Mouse (Mus musculus): ENCODE results near the gene Tnfrsf12a. TPM values are rescaled to one million over a fixed set of nuclear protein-coding genes. Genes with fewer than 3 reads are reported as not detected.
A peak's percentile ranks its signal among the peaks of the same experiment; 100 is the strongest.

Tnfrsf12a gene
- total RNA-seq, 2 experiments from 2014 or later: 1.3 to 1.9 TPM

DNA sequence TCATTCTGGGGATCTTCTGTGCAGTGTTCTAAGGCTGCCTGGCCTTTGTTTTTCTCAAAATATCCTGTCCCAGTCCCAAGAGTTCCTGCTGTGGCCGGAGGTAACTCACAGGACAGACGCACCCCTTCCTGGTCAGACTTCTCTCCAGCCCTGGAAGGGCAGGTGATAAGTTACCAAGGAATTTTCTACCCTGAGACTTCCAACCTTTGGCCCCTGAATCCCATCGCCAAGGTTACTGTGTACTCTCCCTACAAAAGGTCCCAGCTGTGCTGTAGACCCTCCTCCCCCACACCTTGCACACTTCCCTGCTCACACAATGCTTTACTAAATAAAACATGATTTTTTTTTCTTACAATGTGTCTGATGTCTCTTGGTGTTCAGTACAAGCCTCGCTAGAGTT is 4.8 kb upstream of the Tnfrsf12a start:
- intact Hi-C loops (cut with DNase I): no loop called here
- no peak for DNase-seq

DNA sequence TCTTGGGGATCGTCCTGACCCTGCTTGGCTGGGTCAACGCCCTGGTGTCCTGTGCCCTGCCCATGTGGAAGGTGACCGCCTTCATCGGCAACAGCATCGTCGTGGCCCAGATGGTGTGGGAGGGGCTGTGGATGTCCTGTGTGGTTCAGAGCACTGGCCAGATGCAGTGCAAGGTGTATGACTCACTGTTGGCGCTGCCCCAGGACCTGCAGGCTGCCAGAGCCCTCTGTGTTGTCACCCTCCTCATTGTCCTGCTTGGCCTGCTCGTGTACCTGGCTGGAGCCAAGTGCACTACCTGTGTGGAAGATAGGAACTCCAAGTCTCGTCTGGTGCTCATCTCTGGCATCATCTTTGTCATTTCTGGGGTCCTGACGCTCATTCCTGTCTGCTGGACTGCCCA is 3.8 kb upstream of the Tnfrsf12a start:
- no peak for DNase-seq
- intact Hi-C loops (cut with DNase I): no loop called here

DNA sequence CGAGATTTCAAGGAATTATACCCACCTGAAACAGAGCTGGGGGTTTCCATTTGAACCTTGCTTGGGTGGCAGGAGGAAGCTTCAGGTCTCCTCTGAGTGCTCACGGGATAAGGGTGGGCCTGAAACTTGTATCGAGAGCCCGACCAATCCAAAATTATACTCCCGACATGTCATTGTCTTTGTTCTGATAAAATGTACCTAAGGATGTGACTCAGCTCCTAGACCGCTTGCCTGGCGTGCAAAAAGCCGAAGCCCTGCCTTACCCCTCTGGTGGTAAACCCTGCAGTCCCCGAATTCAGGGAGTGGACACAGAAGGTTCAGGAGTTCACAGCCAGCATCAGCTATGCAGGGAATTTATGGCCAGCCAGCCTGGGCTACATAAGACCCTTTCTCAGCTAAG is 3.1 kb upstream of the Tnfrsf12a start:
- DNase-seq: no peak
- intact Hi-C loops (cut with DNase I): no loop called here

DNA sequence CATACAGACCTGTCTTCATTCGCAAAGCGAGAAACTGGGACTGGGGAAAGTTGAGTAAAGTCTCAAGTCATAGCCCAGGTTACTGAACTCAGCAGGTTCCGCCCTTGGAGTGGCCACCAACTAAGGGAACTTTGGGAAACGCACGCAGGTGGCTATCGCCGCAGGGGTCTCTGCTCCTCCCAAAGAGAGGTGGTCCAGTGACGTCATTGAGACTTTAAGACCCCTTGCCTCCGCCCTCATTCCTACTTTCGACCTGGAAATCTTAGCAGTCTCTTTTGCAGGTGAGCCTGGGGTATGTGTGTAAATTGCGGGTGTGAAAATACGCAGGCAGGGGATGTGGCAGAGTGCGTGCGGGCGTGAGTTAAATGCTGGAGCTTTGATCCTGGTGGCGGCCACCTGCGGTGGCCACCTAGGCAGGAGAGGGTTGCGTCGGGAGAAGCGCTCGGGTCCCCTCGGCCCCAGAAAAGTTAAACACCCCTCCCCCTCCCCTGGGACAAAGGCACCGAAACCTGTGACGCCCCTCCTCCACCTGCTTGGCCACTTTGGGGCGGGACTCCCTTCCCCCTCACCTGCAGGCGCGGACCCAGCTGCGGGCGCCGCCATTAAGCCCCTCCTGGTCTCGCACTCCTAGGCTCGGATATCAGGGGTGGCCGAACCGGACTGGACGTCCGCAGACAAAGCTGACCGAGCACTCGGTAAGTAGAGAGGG is 2.0 kb upstream of the Tnfrsf12a start, which contains the start of gene Cldn6:
TSS of gene Cldn6 (plus strand) at position 123 of the 709 bp plus-strand sequence.
- intact Hi-C loops (cut with DNase I): no loop called here
- DNase-seq: no peak

DNA sequence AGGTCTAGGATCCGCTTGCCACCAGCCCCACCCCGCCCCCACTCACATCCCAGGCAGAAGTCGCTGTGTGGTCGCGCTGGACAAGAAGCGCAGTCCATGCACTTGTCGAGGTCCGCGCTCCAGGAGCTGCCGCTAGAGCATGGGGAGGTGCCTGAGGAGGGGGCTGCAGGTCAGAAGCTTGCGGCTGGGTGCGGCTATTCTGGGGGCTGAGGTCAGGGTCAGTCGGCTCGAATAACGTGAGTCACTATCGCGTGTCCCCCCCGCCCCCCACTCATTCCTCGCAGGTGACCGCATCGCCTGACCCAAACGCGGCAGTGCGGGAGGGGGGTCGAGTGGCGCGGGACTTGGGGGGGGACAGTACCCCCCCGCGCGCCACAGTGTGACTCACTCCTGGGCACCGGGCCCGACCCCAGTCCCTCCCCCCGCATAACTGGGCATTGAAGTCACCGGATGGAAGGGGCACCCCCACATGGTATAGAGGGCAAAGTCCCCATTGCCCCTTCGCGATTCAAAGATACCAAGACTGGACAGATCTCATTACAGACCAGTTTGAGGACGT is 716 bp downstream of the Tnfrsf12a start:
- intact Hi-C loops (cut with DNase I): no loop called here
- DNase-seq: peak; percentile 45

DNA sequence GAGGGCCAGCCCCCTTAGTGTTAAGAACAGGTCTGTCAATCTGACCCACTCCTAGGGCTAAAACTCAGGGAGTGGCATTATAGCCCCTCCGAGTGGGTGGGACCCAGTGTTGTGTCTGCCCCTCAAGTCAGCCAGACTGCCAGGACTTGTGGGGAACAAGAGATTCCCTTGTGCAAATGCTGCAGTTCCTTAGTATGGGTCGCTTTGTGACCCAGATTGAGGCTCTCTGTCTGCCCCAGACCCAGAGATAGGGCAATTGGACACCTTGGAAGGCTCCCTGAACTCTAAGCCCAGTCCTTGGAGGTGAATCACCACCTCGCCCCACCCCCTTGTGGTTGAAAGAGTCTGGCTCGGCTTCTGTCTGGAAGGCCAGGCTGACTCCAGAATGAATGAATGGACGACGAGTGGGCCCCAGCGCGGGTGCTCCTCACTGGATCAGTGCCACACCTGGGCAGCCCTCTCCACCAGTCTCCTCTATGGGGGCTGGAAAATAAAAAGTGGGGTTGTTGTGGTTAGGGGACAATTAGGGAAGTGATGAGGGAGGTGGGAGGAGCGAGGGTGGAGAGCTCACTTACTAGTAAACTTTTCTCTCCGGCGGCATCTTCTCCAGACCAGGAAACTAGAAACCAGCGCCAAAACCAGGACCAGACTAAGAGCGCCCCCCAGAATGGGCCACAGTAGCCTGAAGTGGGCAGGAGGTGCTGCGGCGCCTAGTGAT is 1.5 kb downstream of the Tnfrsf12a start:
- intact Hi-C loops (cut with DNase I): no loop called here
- DNase-seq: no peak

DNA sequence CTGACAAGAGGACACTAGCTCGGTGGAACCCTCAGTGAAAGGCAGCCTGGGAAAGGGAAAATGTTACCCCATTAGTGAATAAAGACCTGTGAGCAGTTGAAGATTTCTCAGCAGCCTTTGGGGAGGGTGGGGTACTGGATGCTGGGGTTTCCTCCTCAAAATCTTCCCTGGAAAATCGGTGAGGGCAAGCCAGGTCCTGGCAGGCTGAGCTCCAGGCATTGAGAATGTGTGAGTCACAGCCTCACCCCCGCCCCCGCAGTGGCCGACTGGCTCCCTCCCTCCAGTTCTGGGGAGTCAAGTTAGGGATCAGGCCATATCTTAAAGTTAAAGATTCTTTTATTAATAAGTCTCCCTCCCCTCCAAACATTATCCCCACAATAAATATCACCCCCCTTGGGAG is 2.1 kb downstream of the Tnfrsf12a start:
- intact Hi-C loops (cut with DNase I): no loop called here
- no peak for DNase-seq

DNA sequence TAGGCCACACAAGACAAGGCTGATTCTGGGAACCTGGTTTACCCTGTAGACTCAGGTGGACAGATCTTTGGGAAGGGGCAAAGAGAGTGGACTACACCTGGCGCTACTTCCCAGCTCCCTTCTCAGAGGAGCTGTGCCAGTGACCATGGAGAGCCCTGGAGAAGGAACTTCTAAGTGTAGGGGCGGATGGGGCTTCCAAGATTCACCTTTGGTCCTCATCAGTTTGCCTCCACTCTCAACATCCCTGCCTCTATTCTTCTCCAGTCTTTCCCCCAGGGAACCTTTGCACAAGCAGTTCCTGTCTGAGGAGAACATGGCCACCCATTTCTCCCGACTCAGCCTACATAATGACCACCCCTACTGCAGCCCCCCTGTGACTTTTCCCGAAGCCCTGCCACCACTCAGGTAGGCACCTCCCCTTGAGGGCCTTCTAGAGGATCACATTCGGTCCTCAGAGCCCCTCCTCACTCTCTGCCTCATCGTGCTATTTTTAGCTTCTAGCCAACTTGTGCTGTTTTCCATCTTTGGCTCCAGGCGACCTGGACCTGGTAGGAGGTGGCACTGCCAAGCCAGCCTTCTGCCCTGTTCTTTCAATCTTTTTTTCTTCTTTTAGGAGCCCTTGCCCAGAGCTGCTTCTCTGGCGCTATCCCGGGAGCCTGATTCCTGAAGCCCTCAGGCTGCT is 2.9 kb downstream of the Tnfrsf12a start:
- no peak for DNase-seq
- intact Hi-C loops (cut with DNase I): no loop called here

DNA sequence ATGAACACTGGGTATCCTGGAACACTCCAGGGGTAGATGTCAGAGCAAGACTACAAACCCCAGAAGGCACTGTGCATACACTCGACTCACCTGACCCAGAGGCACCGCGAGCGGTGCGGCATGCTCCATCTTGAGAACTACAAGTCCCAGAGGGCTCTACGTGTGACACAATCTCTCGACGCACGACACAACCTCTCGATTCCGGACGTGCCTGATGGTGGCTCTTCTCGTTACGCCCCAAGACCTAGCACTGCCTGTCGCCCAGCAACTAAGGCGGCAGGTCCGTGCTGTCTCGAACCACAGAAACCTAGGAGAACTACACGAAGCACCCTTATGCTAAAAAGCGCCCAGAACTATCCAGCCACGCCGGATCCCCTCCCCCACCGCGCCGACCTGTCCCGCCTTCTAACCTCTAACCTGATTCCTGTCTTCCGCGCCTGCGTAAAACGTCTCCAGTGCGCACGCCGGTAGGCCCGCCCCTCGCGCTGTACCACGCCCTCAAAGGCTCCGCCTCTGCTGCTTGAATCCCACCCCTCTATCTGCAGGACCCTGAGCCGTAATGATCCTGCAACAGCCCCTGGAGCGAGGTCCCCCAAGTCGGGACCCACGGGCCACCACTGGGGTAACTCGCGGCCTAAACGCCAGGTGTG is 3.7 kb downstream of the Tnfrsf12a start, which contains the start of the genes Hcfc1r1 and Thoc6:
TSS of gene Hcfc1r1 (plus strand) at position 173 of the 650 bp plus-strand sequence.
TSS of gene Thoc6 (minus strand) at position 459 of the 650 bp plus-strand sequence.
- intact Hi-C loops (cut with DNase I): no loop called here
- DNase-seq: peak; percentile 93

DNA sequence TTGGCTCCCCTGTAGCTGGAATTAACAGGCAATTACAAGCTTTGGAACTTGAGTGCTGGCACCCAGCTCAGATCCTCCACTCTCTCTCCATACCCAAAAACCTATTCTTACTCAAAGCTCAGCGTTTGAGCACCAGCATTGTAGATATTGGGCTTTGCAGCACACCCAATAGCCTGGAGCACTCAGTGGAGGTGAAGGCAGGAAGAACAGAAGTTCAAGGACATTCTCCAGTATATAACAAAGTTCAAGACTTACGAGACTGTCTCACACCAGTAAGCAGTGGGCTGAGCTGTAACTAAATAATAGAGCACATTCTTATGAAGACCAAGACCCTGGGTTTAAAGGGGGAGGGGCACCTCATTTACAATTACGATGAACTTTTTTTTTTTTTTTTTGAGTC is 4.5 kb downstream of the Tnfrsf12a start:
- intact Hi-C loops (cut with DNase I): no loop called here

DNA sequence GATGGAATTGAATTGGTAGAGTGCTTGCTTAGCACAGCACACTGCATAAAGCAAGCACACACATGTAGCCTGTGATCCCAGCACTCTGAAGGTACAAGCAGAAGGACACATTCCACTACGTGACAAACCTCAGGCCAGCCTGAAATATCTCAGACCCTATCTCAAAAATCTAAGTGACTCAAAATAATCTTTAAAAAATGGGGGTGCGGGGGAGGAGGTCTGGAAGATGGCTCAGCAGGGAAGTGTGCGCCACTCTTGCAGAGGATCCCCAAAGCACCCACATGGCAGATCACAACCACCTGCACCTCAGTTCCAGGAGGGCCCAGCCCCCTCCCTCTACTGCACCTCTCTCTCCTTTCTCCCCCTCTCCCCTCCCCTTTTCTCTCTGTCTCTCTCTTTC is 5.7 kb downstream of the Tnfrsf12a start:
- no peak for DNase-seq
- intact Hi-C loops (cut with DNase I): no loop called here

More for the DNA sequence above, 4.5 kb downstream of the Tnfrsf12a start:
- no peak for DNase-seq

DNA sequence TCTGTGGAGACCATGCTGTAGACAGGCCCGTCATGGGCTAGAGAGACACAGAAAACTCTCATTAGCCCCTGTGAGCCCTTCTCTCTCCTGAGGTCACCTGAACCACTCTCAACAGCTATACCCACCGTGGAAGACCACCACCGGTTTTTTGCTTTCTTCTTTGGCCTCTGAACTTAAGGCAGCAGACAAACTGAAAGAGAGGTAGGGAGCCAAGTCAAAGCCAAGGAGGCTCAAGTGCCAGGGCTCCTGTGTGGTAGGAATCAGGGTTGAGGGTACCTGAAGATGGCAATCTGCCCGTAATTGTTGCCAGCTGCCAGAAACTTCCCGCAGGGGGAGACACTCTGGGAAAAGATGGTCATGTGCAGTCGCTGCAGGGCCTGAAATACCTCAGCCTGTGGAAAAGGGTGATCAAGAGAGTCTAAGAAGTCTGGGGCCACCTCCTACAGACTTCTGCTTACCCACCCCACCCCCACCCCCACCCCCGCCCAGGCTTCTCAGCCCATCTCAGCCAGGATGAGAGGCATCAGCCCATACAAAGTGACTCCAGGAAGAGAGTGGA is 6.7 kb downstream of the Tnfrsf12a start:
- no peak for DNase-seq
- intact Hi-C loops (cut with DNase I): no loop called here

DNA sequence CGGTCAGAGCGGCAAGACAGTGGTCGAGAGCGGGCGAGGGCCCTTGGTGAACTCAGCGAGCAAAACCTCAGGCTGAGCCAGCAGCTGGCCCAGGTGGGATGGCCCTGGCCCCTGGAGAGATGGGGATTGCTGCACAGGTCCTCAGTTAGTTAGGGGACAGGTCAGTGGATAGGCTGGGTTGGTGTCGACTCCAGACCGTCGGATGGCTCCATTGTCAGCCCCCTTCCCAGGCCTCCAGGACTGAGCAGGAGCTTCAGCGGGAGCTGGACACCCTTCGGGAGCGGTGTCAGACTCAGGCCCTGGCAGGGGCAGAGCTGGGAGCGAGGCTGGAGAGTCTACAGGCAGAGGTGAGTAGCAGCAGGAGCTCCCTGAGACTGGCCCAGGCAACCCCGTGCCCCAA is 11.8 kb downstream of the Tnfrsf12a start:
- intact Hi-C loops (cut with DNase I): no loop called here
- no peak for DNase-seq

DNA sequence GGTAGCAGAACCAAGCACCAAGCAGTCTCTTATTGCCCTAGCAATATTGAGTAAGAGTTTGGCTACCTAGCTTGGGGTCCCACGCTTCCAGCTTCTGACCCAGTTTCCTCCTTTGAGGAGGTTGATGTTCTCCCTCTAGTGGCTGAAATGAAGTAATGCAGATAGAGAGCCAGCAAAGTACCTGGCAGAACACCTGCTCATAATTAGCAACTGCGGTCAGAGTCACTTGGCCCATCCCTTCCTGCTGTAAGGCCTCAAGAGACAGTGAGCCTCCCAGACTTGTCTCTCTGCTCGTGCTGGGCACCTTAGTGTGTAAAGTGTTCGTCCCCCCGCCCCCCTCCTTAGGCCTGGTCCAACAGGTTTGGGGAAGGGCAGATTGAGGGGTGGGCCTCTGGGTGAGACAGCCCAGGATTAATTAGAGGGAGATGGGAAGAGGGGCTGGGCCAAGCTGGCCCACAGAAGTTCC is 12.7 kb downstream of the Tnfrsf12a start:
- no peak for DNase-seq

DNA sequence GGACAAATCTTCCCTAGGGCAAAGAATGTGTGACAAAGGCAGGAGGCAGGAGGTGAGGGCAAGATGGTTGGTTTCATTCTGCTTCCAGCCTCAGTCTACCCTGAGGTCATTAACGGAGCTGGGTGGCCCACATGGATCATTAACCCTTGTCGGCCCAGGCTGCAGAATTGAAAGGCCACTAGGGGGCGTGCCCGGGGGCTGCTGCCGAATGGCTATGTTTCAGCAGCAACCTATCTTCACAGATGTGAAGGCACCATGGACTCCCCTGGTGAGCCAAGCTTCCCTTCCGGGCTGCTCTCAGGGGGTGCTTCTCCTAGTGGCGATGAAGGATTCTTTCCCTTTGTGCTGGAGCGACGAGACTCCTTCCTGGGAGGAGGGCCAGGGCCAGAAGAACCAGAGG is 15.7 kb downstream of the Tnfrsf12a start:
- no peak for DNase-seq
- intact Hi-C loops (cut with DNase I): no loop called here

More for the DNA sequence above, 12.7 kb downstream of the Tnfrsf12a start:
- intact Hi-C loops (cut with DNase I): no loop called here

DNA sequence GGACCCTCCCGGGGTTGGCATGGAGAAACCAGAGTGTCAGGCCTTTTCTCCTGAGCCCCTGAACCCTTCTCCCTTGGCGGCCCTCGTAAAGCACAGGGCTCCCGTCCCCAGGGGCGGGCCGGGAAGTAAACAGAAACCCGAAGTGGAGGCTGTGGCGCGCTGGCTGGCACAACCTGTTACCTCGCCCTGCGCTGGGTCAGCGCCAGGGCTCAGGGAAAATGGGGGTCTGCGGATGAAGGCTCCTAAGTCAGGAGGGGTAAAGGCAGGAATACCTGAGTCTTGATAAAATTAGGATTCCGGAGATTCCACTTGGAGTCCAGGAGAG is 16.4 kb downstream of the Tnfrsf12a start:
- intact Hi-C loops (cut with DNase I): no loop called here

DNA sequence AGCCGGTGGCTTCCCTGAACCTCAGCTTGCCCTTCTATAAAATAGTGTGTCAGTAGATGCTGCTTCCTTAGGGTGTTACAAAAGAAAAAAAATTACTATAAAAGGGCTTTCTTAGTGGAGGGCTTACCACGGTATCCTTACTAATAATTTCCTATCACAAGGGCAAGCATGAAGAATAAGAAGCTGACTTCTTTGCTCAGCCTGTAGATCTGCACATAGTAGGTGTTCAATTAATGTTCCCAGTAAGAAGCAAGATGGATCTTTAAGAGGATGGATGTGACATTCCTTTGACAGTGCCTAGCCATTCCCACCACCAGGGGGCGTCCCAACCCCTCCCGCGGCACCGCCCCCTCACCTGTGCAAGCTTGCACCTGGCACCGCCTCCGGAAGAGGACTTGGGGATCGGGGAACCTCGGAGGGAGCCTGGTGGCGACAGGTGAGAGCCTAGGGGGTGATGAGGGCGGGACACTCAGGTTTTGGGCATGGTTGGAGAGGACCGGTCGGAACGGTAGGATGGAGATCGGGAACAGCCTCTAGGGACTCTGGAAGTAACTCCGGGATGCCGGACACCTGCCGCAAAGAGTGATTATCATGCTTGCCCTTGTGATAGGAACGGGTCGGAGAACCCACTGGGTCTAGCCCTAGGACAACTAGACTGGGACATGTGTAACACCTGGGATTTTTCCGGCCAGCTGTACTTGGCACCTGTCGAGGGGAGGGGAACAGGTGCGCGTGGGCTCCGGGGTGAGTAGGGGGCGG is 17.0 kb downstream of the Tnfrsf12a start, which contains the start of gene Bicdl2:
TSS of gene Bicdl2 (plus strand) at position 390 of the 759 bp plus-strand sequence.
- intact Hi-C loops (cut with DNase I): no loop called here
- no peak for DNase-seq

More for the DNA sequence above, 16.4 kb downstream of the Tnfrsf12a start:
- no peak for DNase-seq

DNA sequence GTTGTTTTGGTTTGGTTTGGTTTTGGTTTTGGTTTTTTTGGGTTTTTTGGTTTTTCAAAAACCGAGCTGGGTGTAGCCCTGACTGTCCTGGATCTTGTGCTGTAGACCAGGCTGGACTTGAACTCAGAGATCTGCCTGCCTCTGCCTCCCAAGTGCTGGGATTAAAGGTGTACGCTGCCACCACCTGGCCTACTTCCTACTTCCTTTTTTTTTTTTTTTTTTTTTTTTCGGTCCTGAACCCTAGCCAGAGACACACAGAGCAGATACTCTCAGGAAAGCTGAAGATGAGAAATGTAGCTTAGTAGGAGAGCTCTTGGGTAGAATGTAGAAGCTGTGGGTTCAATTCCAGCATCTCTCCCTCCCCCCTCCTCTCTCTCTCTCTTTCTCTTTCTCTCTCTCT is 18.8 kb downstream of the Tnfrsf12a start:
- intact Hi-C loops (cut with DNase I): no loop called here
- no peak for DNase-seq

DNA sequence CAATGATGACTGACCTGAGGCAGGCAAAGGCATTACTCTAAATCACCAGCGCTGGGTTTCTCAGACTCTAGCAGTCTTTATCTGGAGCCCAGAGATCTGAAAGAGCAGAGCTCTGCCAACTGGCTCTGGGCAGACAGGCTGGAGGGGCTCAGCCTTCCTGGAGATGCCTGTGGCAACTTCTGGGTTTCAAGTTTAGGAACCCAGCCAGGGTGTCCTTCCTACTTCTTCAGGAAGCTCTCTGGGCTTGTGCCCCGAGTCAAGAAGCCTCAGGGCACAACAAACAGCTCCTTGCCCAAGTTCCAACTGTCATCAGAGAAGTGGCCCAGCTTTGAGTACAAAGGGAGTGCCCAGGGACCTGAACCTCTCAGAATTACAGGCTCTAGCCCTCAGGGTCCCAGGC is 22.9 kb downstream of the Tnfrsf12a start:
- intact Hi-C loops (cut with DNase I): no loop called here
- no peak for DNase-seq

DNA sequence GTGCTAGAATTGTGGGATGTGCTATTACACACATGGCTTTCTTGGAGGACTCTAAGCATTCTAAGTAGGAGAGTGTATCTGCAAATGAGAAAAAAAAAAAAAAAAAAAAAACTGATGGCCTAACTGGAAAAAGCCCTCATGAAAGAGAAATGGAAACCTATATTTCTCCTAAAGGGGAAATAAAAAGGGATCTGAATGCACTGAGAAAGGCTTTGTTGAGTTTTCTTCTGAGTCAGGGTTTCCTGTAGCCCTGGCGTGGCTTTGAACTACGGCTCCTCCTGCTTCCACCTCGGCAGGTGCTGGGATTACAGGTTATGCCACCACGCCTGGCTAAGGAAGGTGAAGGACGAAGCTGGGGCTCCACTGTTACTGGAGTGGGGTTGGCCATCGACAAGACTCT is 23.3 kb downstream of the Tnfrsf12a start:
- intact Hi-C loops (cut with DNase I): no loop called here
- DNase-seq: no peak

Data from left cerebral cortex, postnatal 4 days (tissue).